19 mouse cellular contexts compared by ENCODE assay signal in the genomic region with DNA sequence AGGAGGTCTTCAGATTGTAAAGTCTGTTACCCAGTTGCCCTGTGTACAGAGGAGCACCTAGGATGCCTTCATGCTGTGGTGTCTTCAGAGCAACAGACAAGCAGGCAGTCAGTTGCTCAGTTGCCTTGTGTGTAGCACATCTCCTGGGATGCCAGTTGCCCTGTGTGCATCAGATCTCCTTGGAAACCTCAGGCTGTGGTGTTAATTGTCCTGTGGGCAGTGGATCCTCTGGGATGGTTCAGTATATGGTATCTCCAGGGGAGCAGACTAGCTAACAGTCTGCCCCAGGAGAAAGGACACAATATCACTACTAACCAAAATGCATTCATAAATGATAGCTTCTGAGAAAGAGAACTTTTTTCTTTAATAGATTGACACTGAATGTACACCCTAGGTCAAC.
DNase-seq lines count a peak whose midpoint lies in the region; ATAC-seq lines count a peak whose summit lies in the region.
"Had no signal": no experiment of that assay in that cellular context is flagged by ENCODE, and none has a peak within 500 bp of the region (broad histone marks: within the 10 kb centered on the region; RNA-seq: fewer than 3 reads in every experiment).

No protein-coding gene starts in this region.

- no peaks in the 10 kb centered on the region for H3K4me1 ChIP-seq in embryonic facial prominence, embryonic 14.5 days (ENCODE audit: control insufficient read depth, insufficient read depth, low read length)
- H3K4me1 ChIP-seq in embryonic facial prominence, embryonic 10.5 days: no peaks in the 10 kb centered on the region
- no peaks in the 10 kb centered on the region for H3K4me1 ChIP-seq in embryonic facial prominence, embryonic 15.5 days
- no peaks in the 10 kb centered on the region for H3K4me1 ChIP-seq in midbrain, embryonic 13.5 days (replicated peaks)

- no peak for DNase-seq in embryonic facial prominence, embryonic 14.5 days (ENCODE audit: low spot score)
- no peak for DNase-seq in embryonic facial prominence, embryonic 10.5 days (ENCODE audit: low spot score)
- DNase-seq: adrenal gland, adult 2 months; adrenal gland, adult 8-10 months; adrenal gland, postnatal 10 days; adrenal gland, postnatal 14 days; adrenal gland, postnatal 25 days; adrenal gland, postnatal 36 days; B cell, adult 2 months; cerebellum, adult 11 months; cerebellum, adult 11-12 months; cerebellum, adult 18-20 months had no signal

- H3K27me3 ChIP-seq in embryonic facial prominence, embryonic 14.5 days (replicated peaks; ENCODE audit: control insufficient read depth, insufficient read depth, low read length): no peaks in the 10 kb centered on the region
- H3K27me3 ChIP-seq in embryonic facial prominence, embryonic 10.5 days (replicated peaks; ENCODE audit: low read depth, poor library complexity, severe bottlenecking): no peaks in the 10 kb centered on the region
- H3K27me3 ChIP-seq in embryonic facial prominence, embryonic 15.5 days: no peaks in the 10 kb centered on the region
- no peaks in the 10 kb centered on the region for H3K27me3 ChIP-seq in midbrain, embryonic 13.5 days
- H3K27me3 ChIP-seq: CH12.LX, Patski had no signal

- peak; percentile 75; the same call in 1 of the 2 replicates for ATAC-seq in embryonic facial prominence, embryonic 14.5 days (ENCODE audit: low read depth)
- peak; percentile 57; the same call in 1 of the 2 replicates for ATAC-seq in embryonic facial prominence, embryonic 15.5 days (ENCODE audit: insufficient number of reproducible peaks, low FRiP score, low TSS enrichment, low read depth)
- no peak for ATAC-seq in midbrain, embryonic 13.5 days
- ATAC-seq: activated CD4-positive, CD25-positive, alpha-beta regulatory T cell, adult 4 months; CD4-positive, CD25-positive, alpha-beta regulatory T cell, adult 4 months; Patski had no signal

- no peak overlapping the region for H3K4me2 ChIP-seq in embryonic facial prominence, embryonic 14.5 days (ENCODE audit: low read depth, low read length)
- H3K4me2 ChIP-seq in embryonic facial prominence, embryonic 15.5 days (replicated peaks): no peak overlapping the region
- H3K4me2 ChIP-seq in midbrain, embryonic 13.5 days (replicated peaks): no peak overlapping the region

- no peak overlapping the region for H3K4me3 ChIP-seq in embryonic facial prominence, embryonic 14.5 days (ENCODE audit: low read depth, low read length)
- no peak overlapping the region for H3K4me3 ChIP-seq in embryonic facial prominence, embryonic 10.5 days
- no peak overlapping the region for H3K4me3 ChIP-seq in embryonic facial prominence, embryonic 15.5 days (replicated peaks)
- H3K4me3 ChIP-seq in midbrain, embryonic 13.5 days (replicated peaks): no peak overlapping the region

- H3K9ac ChIP-seq in embryonic facial prominence, embryonic 14.5 days (ENCODE audit: low read depth, low read length): no peak overlapping the region
- H3K9ac ChIP-seq in embryonic facial prominence, embryonic 15.5 days: no peak overlapping the region
- H3K9ac ChIP-seq in midbrain, embryonic 13.5 days (replicated peaks): no peak overlapping the region

- no peak overlapping the region for H3K27ac ChIP-seq in embryonic facial prominence, embryonic 14.5 days (replicated peaks; ENCODE audit: low read depth, low read length)
- no peak overlapping the region for H3K27ac ChIP-seq in embryonic facial prominence, embryonic 10.5 days (replicated peaks)
- H3K27ac ChIP-seq in embryonic facial prominence, embryonic 15.5 days (replicated peaks): no peak overlapping the region
- no peak overlapping the region for H3K27ac ChIP-seq in midbrain, embryonic 13.5 days

- H3K36me3 ChIP-seq in embryonic facial prominence, embryonic 14.5 days (ENCODE audit: control insufficient read depth, insufficient read depth, low read length): no peaks in the 10 kb centered on the region
- H3K36me3 ChIP-seq in embryonic facial prominence, embryonic 10.5 days (replicated peaks): no peaks in the 10 kb centered on the region
- H3K36me3 ChIP-seq in embryonic facial prominence, embryonic 15.5 days: no peaks in the 10 kb centered on the region
- H3K36me3 ChIP-seq in midbrain, embryonic 13.5 days: no peaks in the 10 kb centered on the region
- H3K36me3 ChIP-seq: G1E had no signal

- no peaks in the 10 kb centered on the region for H3K9me3 ChIP-seq in embryonic facial prominence, embryonic 14.5 days (ENCODE audit: control insufficient read depth, low read length)
- H3K9me3 ChIP-seq in embryonic facial prominence, embryonic 10.5 days: no peaks in the 10 kb centered on the region
- no peaks in the 10 kb centered on the region for H3K9me3 ChIP-seq in embryonic facial prominence, embryonic 15.5 days (replicated peaks)
- no peaks in the 10 kb centered on the region for H3K9me3 ChIP-seq in midbrain, embryonic 13.5 days
- H3K9me3 ChIP-seq: G1E had no signal
